Comparison of ENCODE assay signal across 8 mouse cellular contexts in genomic region chr13:103703386-103703785, GRCm38 (mm10).
DNase-seq lines count a peak whose midpoint lies in the region; ATAC-seq and TF ChIP-seq lines count a peak whose summit lies in the region.

No protein-coding gene starts in this region.

- H3K9me3 ChIP-seq in embryonic facial prominence, embryonic 11.5 days (replicated peaks; ENCODE audit: control insufficient read depth, low read length): no peaks in the 10 kb centered on the region
- H3K9me3 ChIP-seq in limb, embryonic 14.5 days (ENCODE audit: control insufficient read depth, low read length): no peaks in the 10 kb centered on the region
- no peaks in the 10 kb centered on the region for H3K9me3 ChIP-seq in stomach, embryonic 14.5 days (ENCODE audit: control insufficient read depth, low read depth, low read length)

- no peaks in the 10 kb centered on the region for H3K36me3 ChIP-seq in embryonic facial prominence, embryonic 11.5 days (replicated peaks; ENCODE audit: control insufficient read depth, insufficient read depth, low read depth, low read length)
- H3K36me3 ChIP-seq in limb, embryonic 14.5 days (ENCODE audit: control insufficient read depth, insufficient read depth, low read length): no peaks in the 10 kb centered on the region
- H3K36me3 ChIP-seq in stomach, embryonic 14.5 days (ENCODE audit: control insufficient read depth, insufficient read depth, low read length): no peaks in the 10 kb centered on the region

- no peak for TF ChIP-seq POLR2A in limb, embryonic 14.5 days (IDR thresholded peaks at IDR 0.05; ENCODE audit: borderline replicate concordance, extremely low read depth, insufficient read depth, insufficient read length)

- no peak overlapping the region for H3K27ac ChIP-seq in embryonic facial prominence, embryonic 11.5 days (replicated peaks; ENCODE audit: low read depth, low read length)
- H3K27ac ChIP-seq in limb, embryonic 14.5 days (replicated peaks; ENCODE audit: low read depth, low read length): 0 out of 2 replicates have a peak overlapping the region, but pooled peaks have one; percentile 16
- H3K27ac ChIP-seq in stomach, embryonic 14.5 days (ENCODE audit: low read length): no peak overlapping the region

- no peak overlapping the region for H3K4me3 ChIP-seq in embryonic facial prominence, embryonic 11.5 days (ENCODE audit: low read depth, low read length)
- H3K4me3 ChIP-seq in limb, embryonic 14.5 days (replicated peaks; ENCODE audit: low read length): no peak overlapping the region
- H3K4me3 ChIP-seq in stomach, embryonic 14.5 days (ENCODE audit: low read depth, low read length): no peak overlapping the region

- H3K4me1 ChIP-seq in embryonic facial prominence, embryonic 11.5 days (ENCODE audit: control insufficient read depth, insufficient read depth, low read length): no peaks in the 10 kb centered on the region
- H3K4me1 ChIP-seq in limb, embryonic 14.5 days (ENCODE audit: control insufficient read depth, insufficient read depth, low read length): peaks cover 4% of the 10 kb centered on the region; the same call in 1 of the 2 replicates
- H3K4me1 ChIP-seq in stomach, embryonic 14.5 days (ENCODE audit: control insufficient read depth, insufficient read depth, low read length): no peaks in the 10 kb centered on the region; the same call in 1 of the 2 replicates

- no peak for ATAC-seq in monocyte, adult 5-6 weeks (replicated peaks; ENCODE audit: insufficient number of reproducible peaks, low FRiP score, low TSS enrichment, poor library complexity, severe bottlenecking)
- peak; percentile 76; the same call in 1 of the 2 replicates for ATAC-seq in embryonic facial prominence, embryonic 11.5 days (replicated peaks; ENCODE audit: insufficient number of reproducible peaks, low FRiP score, low TSS enrichment, low read depth)
- ATAC-seq in limb, embryonic 14.5 days (ENCODE audit: low FRiP score, low read depth): peak; percentile 81
- ATAC-seq in stomach, embryonic 14.5 days (ENCODE audit: insufficient number of reproducible peaks, insufficient read depth, low FRiP score, low read depth): peak; percentile 84; the same call in 1 of the 2 replicates

- H3K27me3 ChIP-seq in embryonic facial prominence, embryonic 11.5 days (ENCODE audit: control insufficient read depth, insufficient read depth, low read length): no peaks in the 10 kb centered on the region
- no peaks in the 10 kb centered on the region for H3K27me3 ChIP-seq in limb, embryonic 14.5 days (ENCODE audit: control insufficient read depth, insufficient read depth, low read length)
- H3K27me3 ChIP-seq in stomach, embryonic 14.5 days (ENCODE audit: control insufficient read depth, insufficient read depth, low read length): no peaks in the 10 kb centered on the region

- peak; percentile 20 to 22 for DNase-seq in monocyte, adult 2 months (ENCODE audit: low read depth in 1 of 2, low spot score in 2 of 2)
- DNase-seq in embryonic facial prominence, embryonic 11.5 days (ENCODE audit: low spot score): peak; percentile 93
- DNase-seq in heart, adult 18-20 months: peak; percentile 67 to 87
- peak; percentile 73 for DNase-seq in kidney, adult 9 months
- DNase-seq in limb, embryonic 14.5 days (ENCODE audit: low spot score): peak; percentile 91
- DNase-seq in neural tube, embryonic 10.5 days (ENCODE audit: extremely low spot score, low spot score): peak; percentile 85

- no peak overlapping the region for H3K4me2 ChIP-seq in embryonic facial prominence, embryonic 11.5 days (ENCODE audit: low read depth, low read length)
- H3K4me2 ChIP-seq in limb, embryonic 14.5 days (replicated peaks; ENCODE audit: low read depth, low read length, severe bottlenecking): no peak overlapping the region; the same call in 1 of the 2 replicates
- H3K4me2 ChIP-seq in stomach, embryonic 14.5 days (replicated peaks; ENCODE audit: low read depth, low read length): no peak overlapping the region

- no peak overlapping the region for H3K9ac ChIP-seq in embryonic facial prominence, embryonic 11.5 days (replicated peaks; ENCODE audit: low read length)
- no peak overlapping the region for H3K9ac ChIP-seq in limb, embryonic 14.5 days (ENCODE audit: low read depth, low read length, severe bottlenecking)
- H3K9ac ChIP-seq in stomach, embryonic 14.5 days (replicated peaks; ENCODE audit: low read depth, low read length): no peak overlapping the region

- 38% methylated on average over 7 of the region's 7 CpGs for WGBS in embryonic facial prominence, embryonic 11.5 days
- WGBS in limb, embryonic 14.5 days: 33% methylated on average over 7 of the region's 7 CpGs
- WGBS in stomach, embryonic 14.5 days: 39% methylated on average over 7 of the region's 7 CpGs

Comparison
In these comparisons a context has a peak if more than half of its experiments do, and no peak if none do; other contexts are left out.
1. DNase-seq: peak in every context shown above with its lines; median percentile 93 in embryonic facial prominence, embryonic 11.5 days; 91 in limb, embryonic 14.5 days; 85 in neural tube, embryonic 10.5 days; 77 in heart, adult 18-20 months; 73 in kidney, adult 9 months; 21 in monocyte, adult 2 months.